Mouse (Mus musculus) kidney, adult 8-10 months (tissue): ENCODE data around the gene Kel.

Experiments used
- DNase-seq, 2 experiments: peaks; one replicate each; pipeline ENCODE4 v3.0.0; 2022

Kel gene

GRCm38 (mm10) chr6:41704123-41704522 lies at the start of gene Kel:
Gene Kel, minus strand, starts transcription at chr6:41704339.
- DNase-seq = no peak

- no peak for DNase-seq
Measured at GRCm38 (mm10) chr6:41744664-41745392, 40.7 kb upstream of the Kel start.

DNA sequence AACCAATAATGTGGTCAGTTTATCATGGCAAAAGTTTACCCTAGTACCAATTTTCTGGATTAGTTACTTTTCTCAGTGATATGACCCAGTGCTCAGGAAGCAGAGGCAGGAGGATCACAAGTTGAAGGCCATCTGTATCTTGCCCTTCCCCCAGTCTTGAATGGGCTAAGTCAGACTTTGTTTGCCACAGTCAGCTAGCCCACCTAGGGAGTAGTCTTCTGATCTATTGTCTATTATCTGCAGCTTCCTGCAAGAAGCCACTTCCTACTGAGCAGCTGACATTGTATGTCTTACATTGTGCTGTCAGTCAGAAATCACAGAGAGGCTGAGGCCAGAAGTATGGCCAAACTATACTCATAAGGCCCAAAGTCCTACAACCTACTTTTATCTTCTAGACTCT lies 37.0 kb upstream of the Kel start:
- DNase-seq = no peak

- no peak for DNase-seq
Measured at GRCm38 (mm10) chr6:41734719-41735470, 30.8 kb upstream of the Kel start.

DNA sequence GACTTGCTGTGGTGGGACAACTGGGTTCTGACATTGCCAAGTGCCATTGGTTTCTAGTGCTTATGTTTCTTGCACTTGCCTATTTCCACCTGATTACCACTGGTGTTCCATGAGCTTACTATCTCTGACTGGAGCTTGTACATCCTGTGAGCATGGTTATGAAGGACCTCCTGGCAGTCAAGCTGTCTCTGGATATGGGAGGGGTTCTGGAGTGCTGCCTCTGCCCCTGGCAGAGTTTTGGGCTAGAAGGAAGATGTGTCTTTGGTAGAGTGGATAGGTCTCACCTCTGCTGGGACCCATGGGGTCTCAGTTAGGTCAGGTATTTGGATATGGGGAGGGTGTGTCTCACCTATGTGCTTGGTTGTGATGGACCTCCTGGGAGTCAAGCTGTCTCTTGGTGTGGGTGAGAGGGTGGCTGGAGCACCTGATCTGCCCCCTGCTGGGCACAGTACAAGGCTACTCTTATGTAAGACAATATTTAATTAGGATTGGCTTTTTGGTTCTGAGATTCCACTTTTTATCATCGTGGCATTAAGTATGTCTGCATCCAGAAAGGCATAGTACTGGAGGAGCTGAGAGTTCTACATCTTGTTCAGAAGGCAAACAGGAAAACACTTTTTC lies 24.0 kb upstream of the Kel start:
- DNase-seq = peak in 1 of 2 experiments; percentile 1

- DNase-seq = no peak
Measured at GRCm38 (mm10) chr6:41721430-41721829, 17.3 kb upstream of the Kel start.

GRCm38 (mm10) chr6:41710281-41710680 lies 6.1 kb upstream of the Kel start:
- no peak for DNase-seq

GRCm38 (mm10) chr6:41706275-41706674 lies 2.1 kb upstream of the Kel start:
- DNase-seq = no peak

DNA sequence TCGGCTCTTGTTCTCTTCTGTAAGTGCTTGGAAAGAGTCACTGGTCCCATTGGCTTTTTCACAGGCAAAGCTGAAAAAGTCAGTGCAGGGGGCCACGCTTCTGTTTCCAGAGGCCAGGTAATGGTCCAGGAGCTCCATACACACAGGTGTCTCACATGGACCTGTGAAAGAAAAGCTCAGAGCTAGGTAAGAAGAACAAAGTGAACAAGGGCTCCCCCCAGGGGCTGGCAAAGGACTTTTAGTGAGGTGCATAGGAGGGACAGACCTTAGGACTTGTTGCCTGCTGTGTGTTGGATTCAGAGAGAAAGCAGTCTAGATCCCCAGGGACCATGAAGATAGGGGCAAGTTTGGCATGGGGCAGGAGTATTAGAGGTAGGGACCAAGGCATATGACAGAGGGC lies 1.2 kb downstream of the Kel start:
- peak; percentile 17 to 30 for DNase-seq

DNA sequence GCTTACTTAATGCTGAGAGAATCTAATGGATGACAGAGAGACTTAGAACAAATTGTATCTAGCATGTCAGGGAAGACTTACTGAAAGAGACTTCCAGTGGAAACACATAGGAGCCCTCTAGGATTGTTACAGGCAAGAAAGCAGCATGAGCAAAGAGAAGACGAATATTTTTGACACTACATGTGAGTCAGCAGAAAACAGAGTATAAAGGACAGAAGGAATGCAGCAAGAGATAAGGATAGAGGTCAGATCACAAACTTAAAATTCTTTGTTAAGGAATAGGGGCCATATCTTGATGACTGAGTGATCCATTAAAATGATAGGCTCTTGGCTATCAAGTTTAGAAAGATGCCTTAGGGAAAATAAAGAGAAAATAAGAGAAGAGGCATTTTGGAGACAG lies 2.9 kb downstream of the Kel start:
- no peak for DNase-seq

DNA sequence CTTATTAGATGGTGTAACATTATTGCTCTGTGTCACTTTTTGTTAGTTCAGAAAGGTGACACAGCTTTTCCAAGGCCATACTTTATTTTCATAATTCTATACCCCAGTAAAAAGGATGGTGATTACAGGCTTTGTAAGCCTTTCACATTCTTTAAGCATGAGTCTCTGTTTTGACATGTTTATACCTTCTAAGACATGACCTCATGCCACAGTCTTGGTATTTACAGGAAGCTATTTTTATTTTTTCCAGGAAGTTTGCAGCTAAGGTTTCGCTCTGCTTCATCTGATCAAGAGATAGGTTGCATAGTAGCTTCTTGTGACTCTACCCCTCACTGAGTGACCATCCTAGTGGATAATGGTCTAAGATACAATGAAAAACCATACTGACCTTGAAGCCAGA lies 9.7 kb downstream of the Kel start:
- no peak for DNase-seq

DNA sequence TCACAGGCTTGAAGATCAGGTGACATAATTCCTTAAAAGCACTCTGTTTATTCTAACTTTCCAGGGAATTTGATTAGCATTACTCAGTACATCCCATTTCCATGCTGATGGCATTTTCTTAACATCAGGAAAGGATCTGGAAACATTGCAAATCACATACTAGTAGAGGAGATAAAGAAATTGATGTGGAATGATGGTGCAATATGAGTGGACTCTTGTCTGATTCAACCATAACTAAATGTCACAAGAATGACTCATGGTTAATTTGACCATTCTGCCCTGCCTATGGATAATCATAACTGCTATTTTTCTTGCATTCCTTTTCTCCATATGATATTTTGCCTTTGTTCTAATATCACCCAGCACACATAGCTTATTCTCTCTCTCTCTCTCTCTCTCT lies 11.9 kb downstream of the Kel start:
- no peak for DNase-seq

- peak; percentile 25 to 61 for DNase-seq
Measured at GRCm38 (mm10) chr6:41685596-41685995, 18.5 kb downstream of the Kel start.

DNA sequence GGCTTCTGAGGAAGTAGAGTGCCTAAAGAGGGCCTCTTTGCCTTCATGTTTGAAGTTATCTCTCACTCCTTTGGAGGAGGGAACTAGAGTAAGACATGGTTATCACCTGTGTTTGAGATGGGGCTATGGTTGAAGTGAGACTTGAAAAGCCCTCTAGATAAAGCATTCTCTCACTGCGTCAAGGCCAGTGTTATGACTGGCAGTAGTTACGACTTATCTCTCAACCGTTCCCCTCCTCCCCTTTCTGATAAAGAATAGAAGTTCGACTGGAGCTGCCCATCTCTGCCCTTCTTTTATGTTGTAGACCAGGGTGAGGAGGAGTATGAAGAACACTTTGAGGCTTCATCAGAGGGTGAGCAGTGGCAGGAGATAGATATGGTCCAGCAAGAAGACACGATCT lies 19.2 kb downstream of the Kel start:
- DNase-seq = no peak

- DNase-seq = no peak
Measured at GRCm38 (mm10) chr6:41684131-41684530, 20.0 kb downstream of the Kel start, which contains the start of gene Llcfc1. Gene Llcfc1, plus strand, starts transcription at chr6:41684431.

GRCm38 (mm10) chr6:41681656-41682055 lies 22.5 kb downstream of the Kel start:
- DNase-seq = peak; percentile 5 to 38

- DNase-seq = peak in 1 of 2 experiments; percentile 24
Measured at GRCm38 (mm10) chr6:41680669-41681068, 23.5 kb downstream of the Kel start, which contains the start of gene Trpv5. Gene Trpv5, minus strand, starts transcription at chr6:41680769.

DNA sequence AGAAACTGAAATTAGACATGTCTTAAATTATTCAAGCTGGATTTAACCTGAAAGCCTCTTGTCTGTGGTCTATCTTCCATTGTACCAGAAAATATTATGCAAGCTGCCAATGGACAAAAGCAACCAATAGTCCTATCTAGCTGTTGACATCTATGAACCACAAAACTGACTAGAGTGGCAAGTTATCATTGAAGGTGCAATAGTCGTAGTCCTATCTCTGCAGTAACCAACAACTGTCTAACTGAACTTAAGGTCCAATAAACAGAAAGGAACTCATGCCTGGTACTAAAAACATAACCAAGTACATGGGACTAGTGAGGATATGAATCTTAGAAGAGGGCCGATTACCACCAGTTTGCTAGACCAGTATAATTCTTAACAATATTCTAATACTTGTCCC lies 27.6 kb downstream of the Kel start:
- DNase-seq = no peak

- DNase-seq = peak in 1 of 2 experiments; percentile 11
Measured at GRCm38 (mm10) chr6:41662320-41662719, 41.8 kb downstream of the Kel start.

GRCm38 (mm10) chr6:41658487-41658886 lies 45.7 kb downstream of the Kel start:
- no peak for DNase-seq

- DNase-seq = no peak
Measured at GRCm38 (mm10) chr6:41654648-41655047, 49.5 kb downstream of the Kel start.

DNA sequence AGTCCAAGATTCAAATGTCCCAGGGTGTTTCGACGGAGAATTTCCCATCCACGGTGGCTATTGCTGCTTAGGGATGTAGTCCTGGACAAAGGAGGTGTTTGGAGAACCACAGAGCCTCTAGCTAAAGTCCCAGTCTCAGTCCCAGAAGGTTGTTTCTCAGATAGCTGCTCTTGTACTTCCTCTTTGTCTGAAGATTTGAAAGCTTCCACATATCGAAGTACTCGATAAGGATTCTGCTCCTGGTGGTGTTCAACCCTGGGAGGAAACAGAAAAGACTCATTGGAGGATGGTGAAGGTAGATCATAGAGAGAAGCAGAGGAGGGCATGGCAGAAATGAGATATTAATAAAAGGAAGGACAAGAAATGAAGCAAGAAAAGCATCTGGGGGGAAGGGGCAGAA lies 51.0 kb downstream of the Kel start:
- DNase-seq = no peak

GRCm38 (mm10) chr6:41646672-41647071 lies 57.5 kb downstream of the Kel start:
- DNase-seq = no peak

DNA sequence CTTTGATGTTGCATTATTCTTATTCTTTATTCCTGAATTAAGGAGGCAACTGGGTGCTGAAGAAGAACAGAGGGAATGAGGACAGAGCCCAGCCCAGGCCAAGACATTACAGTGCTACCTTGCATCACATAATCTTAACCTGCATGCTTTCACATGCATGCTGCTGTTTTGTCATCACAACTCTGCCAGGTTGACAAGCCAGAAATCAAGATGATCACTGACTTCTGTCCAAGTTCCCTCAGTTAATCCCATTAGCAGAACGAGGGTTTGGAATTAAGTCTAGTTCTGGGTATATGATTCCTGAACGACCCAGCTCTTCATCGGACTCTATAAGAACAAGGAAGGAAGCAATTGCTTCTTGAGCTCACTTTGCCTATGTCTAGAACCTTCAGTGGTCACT lies 57.9 kb downstream of the Kel start:
- no peak for DNase-seq
